Mouse (Mus musculus) MEL (cell line): ENCODE results near the gene Ccnk. TPM values are rescaled to one million over a fixed set of nuclear protein-coding genes. Genes with fewer than 3 reads are reported as not detected.

ENCODE experiments used
- DNase-seq: peaks from one replicate; pipeline ENCODE4 v3.0.0; 2011; ENCODE audit warnings: low read depth, low spot score
- H3K27ac ChIP-seq: 2 replicates; pipeline ENCODE4 v1.5.1; 2012; ENCODE audit warnings: low read depth, mild to moderate bottlenecking, control low read depth, low read length, moderate library complexity; ENCODE audit not compliant: control insufficient read depth
- H3K27me3 ChIP-seq, 2 experiments: fragments of 150-350 bp in 1 of 2; sonication (generic) in 1 of 2; 2 replicates each; pipeline ENCODE4 v1.6.1; 2012; ENCODE audit warnings: low read length in 2 of 2, mild to moderate bottlenecking in 2 of 2, improper control_type of control experiment in 1 of 2, moderate library complexity in 1 of 2; ENCODE audit not compliant: insufficient read depth in 2 of 2, control insufficient read depth in 1 of 2
- H3K36me3 ChIP-seq, 2 experiments: 2 replicates each; pipeline ENCODE4 v1.6.1; 2012 to 2014; ENCODE audit warnings: low read length in 2 of 2, improper control_type of control experiment in 1 of 2, inconsistent platforms in 1 of 2, mild to moderate bottlenecking in 1 of 2; ENCODE audit not compliant: insufficient read depth in 2 of 2, control insufficient read depth in 1 of 2
- H3K4me1 ChIP-seq, 2 experiments: fragments of 150-350 bp in 1 of 2; sonication (generic) in 1 of 2; 2 replicates each; pipeline ENCODE4 v1.6.1; 2012; ENCODE audit warnings: low read length in 2 of 2, improper control_type of control experiment in 1 of 2, mild to moderate bottlenecking in 1 of 2; ENCODE audit not compliant: insufficient read depth in 2 of 2, control insufficient read depth in 1 of 2
- H3K4me3 ChIP-seq, 2 experiments: fragments of 150-350 bp in 1 of 2; sonication (generic) in 1 of 2; 2 replicates each; pipeline ENCODE4 v1.5.1; 2012; ENCODE audit warnings: low read depth in 2 of 2, low read length in 2 of 2, mild to moderate bottlenecking in 2 of 2, moderate library complexity in 2 of 2, control low read depth in 1 of 2, improper control_type of control experiment in 1 of 2; ENCODE audit not compliant: control insufficient read depth in 1 of 2, insufficient read depth in 1 of 2
- H3K79me2 ChIP-seq: 2 replicates; pipeline ENCODE4 v1.6.1; 2012; ENCODE audit warnings: mild to moderate bottlenecking, low read length, moderate library complexity; ENCODE audit not compliant: control insufficient read depth, poor library complexity, insufficient read depth
- H3K9ac ChIP-seq: 2 replicates; pipeline ENCODE4 v1.6.1; 2012; ENCODE audit warnings: low read depth, mild to moderate bottlenecking, control low read depth, low read length, moderate library complexity; ENCODE audit not compliant: control insufficient read depth, poor library complexity, severe bottlenecking
- H3K9me3 ChIP-seq: fragments of 150-350 bp; sonication (generic); replicated peaks from 2 replicates; pipeline ENCODE4 v1.6.1; 2012; ENCODE audit warnings: mild to moderate bottlenecking, low read length, improper control_type of control experiment, moderate library complexity; ENCODE audit not compliant: insufficient read depth
- CHD1 ChIP-seq: IDR thresholded peaks from 2 replicates; pipeline ENCODE4 v1.6.1; 2012; ENCODE audit warnings: low read depth, mild to moderate bottlenecking, inconsistent platforms, low read length, improper control_type of control experiment
- CHD2 ChIP-seq: IDR thresholded peaks from 2 replicates; pipeline ENCODE4 v1.6.1; 2011; ENCODE audit warnings: low read length, improper control_type of control experiment
- CTCF ChIP-seq, 3 experiments: IDR thresholded peaks in 2 of 3; conservative IDR thresholded peaks in 1 of 3; 2 replicates each; pipeline ENCODE4 v1.5.1; 2011 to 2012; ENCODE audit warnings: low read length in 3 of 3, low read depth in 2 of 3, mild to moderate bottlenecking in 2 of 3, improper control_type of control experiment in 1 of 3, inconsistent platforms in 1 of 3, mixed read lengths in 1 of 3, moderate library complexity in 1 of 3; ENCODE audit not compliant: control insufficient read depth in 1 of 3, insufficient read depth in 1 of 3, poor library complexity in 1 of 3, severe bottlenecking in 1 of 3
- ETS1 ChIP-seq: IDR thresholded peaks from 2 replicates; pipeline ENCODE4 v1.6.1; 2012; ENCODE audit warnings: low read depth, mild to moderate bottlenecking, inconsistent platforms, low read length, improper control_type of control experiment, moderate library complexity
- GATA1 ChIP-seq: IDR thresholded peaks from 2 replicates; pipeline ENCODE4 v1.6.1; 2011; ENCODE audit warnings: low read depth, low read length, improper control_type of control experiment
- JUND ChIP-seq: IDR thresholded peaks from 2 replicates; pipeline ENCODE4 v1.6.1; 2011; ENCODE audit warnings: low read depth, mild to moderate bottlenecking, improper control_type of control experiment, low read length
- KAT2A ChIP-seq: conservative IDR thresholded peaks from 2 replicates; pipeline ENCODE4 v1.6.1; 2012; ENCODE audit warnings: low read depth, low read length, improper control_type of control experiment, inconsistent platforms
- MAX ChIP-seq: IDR thresholded peaks from 2 replicates; pipeline ENCODE4 v1.6.1; 2011; ENCODE audit warnings: low read length, improper control_type of control experiment
- MAZ ChIP-seq: IDR thresholded peaks from 2 replicates; pipeline ENCODE4 v1.6.1; 2012; ENCODE audit warnings: low read depth, mild to moderate bottlenecking, inconsistent platforms, low read length, improper control_type of control experiment
- MXI1 ChIP-seq: IDR thresholded peaks from 2 replicates; pipeline ENCODE4 v1.6.1; 2011; ENCODE audit warnings: mild to moderate bottlenecking, low read depth, low read length, improper control_type of control experiment
- MYB ChIP-seq: IDR thresholded peaks from 2 replicates; pipeline ENCODE4 v1.6.1; 2011; ENCODE audit warnings: mild to moderate bottlenecking, low read depth, low read length, improper control_type of control experiment
- POLR2AphosphoS2 ChIP-seq: IDR thresholded peaks from 2 replicates; pipeline ENCODE4 v1.6.1; 2011; ENCODE audit warnings: low read length, improper control_type of control experiment
- POLR2AphosphoS5 ChIP-seq: IDR thresholded peaks from 2 replicates; pipeline ENCODE4 v1.6.1; 2012; ENCODE audit warnings: low read depth, borderline replicate concordance, mild to moderate bottlenecking, inconsistent platforms, low read length, moderate library complexity, mixed read lengths
- RAD21 ChIP-seq: IDR thresholded peaks from 2 replicates; pipeline ENCODE4 v1.6.1; 2011; ENCODE audit warnings: mild to moderate bottlenecking, low read depth, low read length, improper control_type of control experiment
- RCOR1 ChIP-seq: IDR thresholded peaks from 2 replicates; pipeline ENCODE4 v1.6.1; 2012; ENCODE audit warnings: low read depth, mild to moderate bottlenecking, inconsistent platforms, low read length, improper control_type of control experiment
- SIN3A ChIP-seq: IDR thresholded peaks from 2 replicates; pipeline ENCODE4 v1.6.1; 2012; ENCODE audit warnings: low read length, improper control_type of control experiment, inconsistent platforms
- SMC3 ChIP-seq: IDR thresholded peaks from 2 replicates; pipeline ENCODE4 v1.6.1; 2011; ENCODE audit warnings: low read depth, low read length, improper control_type of control experiment
- TAL1 ChIP-seq: IDR thresholded peaks from 2 replicates; pipeline ENCODE4 v1.6.1; 2012; ENCODE audit warnings: mild to moderate bottlenecking, inconsistent platforms, low read length, moderate library complexity, mixed read lengths
- TBP ChIP-seq: IDR thresholded peaks from 2 replicates; pipeline ENCODE4 v1.8.0; 2011; ENCODE audit warnings: low read depth, low read length, improper control_type of control experiment
- ZC3H11A ChIP-seq: IDR thresholded peaks from 2 replicates; pipeline ENCODE4 v1.6.1; 2012; ENCODE audit warnings: low read depth, mild to moderate bottlenecking, inconsistent platforms, low read length, improper control_type of control experiment
- ZMIZ1 ChIP-seq: IDR thresholded peaks from 2 replicates; pipeline ENCODE4 v1.6.1; 2012; ENCODE audit warnings: low read depth, mild to moderate bottlenecking, inconsistent platforms, low read length, improper control_type of control experiment, moderate library complexity
- polyA plus RNA-seq, 2 experiments: library from polyadenylated mRNA; stranded (reverse) in 1 of 2; unstranded in 1 of 2; fragments of >175 nt in 1 of 2; fragments of >200 nt in 1 of 2; gene quantifications; 2 replicates each; pipeline versions ENCODE4 v1.2.1 to v1.2.4; 2012; ENCODE audit warnings: low replicate concordance in 2 of 2, low read depth in 1 of 2; ENCODE audit not compliant: insufficient read length in 2 of 2, insufficient read depth in 1 of 2, missing spikeins in 1 of 2
- total RNA-seq: library from RNA; depleted of rRNA; stranded (reverse); fragments of 300-350 nt; gene quantifications from 2 replicates; pipeline ENCODE4 v1.2.3, GENCODE M21; 2012

Gene Ccnk
- total and polyA plus RNA-seq, 3 experiments: 7.6 to 69.6 (median 62.8) TPM

- H3K4me3 ChIP-seq: no peak overlapping the region
- H3K27me3 ChIP-seq: no peaks in the 10 kb centered on the region
- TF ChIP-seq ZC3H11A: no peak
- no peak for TF ChIP-seq CHD2
- no peak for TF ChIP-seq MXI1
- no peak for TF ChIP-seq KAT2A
- no peak for TF ChIP-seq MAZ
- TF ChIP-seq ETS1: no peak
- TF ChIP-seq MAX: no peak
- no peak for TF ChIP-seq SIN3A
- no peak for TF ChIP-seq CTCF (IDR thresholded peaks at IDR 0.05 in 2 of 3, conservative IDR thresholded peaks at IDR 0.05 in 1 of 3; ENCODE audit: control insufficient read depth in 1 of 3, insufficient read depth in 1 of 3, low read depth in 2 of 3, low read length in 3 of 3, poor library complexity in 1 of 3, severe bottlenecking in 1 of 3)
- no peak for TF ChIP-seq TBP
- TF ChIP-seq MYB: no peak
- TF ChIP-seq POLR2AphosphoS2: no peak
- no peak for TF ChIP-seq JUND
- no peak for TF ChIP-seq RCOR1
- TF ChIP-seq RAD21: no peak
- no peak for TF ChIP-seq ZMIZ1
- TF ChIP-seq TAL1: no peak
- no peak for TF ChIP-seq CHD1
- TF ChIP-seq POLR2AphosphoS5: no peak
- no peaks in the 10 kb centered on the region; a peak in 1 of 4 replicates for H3K36me3 ChIP-seq
- no peak overlapping the region for H3K27ac ChIP-seq
- H3K4me1 ChIP-seq: no peaks in the 10 kb centered on the region
- H3K79me2 ChIP-seq: no peaks in the 10 kb centered on the region
- H3K9me3 ChIP-seq: no peaks in the 10 kb centered on the region
- no peak overlapping the region for H3K9ac ChIP-seq
- no peak for DNase-seq
Measured at GRCm38 (mm10) chr12:108204978-108205377, 25.6 kb downstream of the Ccnk start.

- Histone ChIP-seq H3K4me3 (no peak overlapping the region), H3K9ac (no peak overlapping the region)
Measured at GRCm38 (mm10) chr12:108206641-108207040, 27.3 kb downstream of the Ccnk start.

More at GRCm38 (mm10) chr12:108206641-108207040, 27.3 kb downstream of the Ccnk start:
- H3K9me3 ChIP-seq: no peaks in the 10 kb centered on the region
- peak; percentile 47 for DNase-seq
- H3K27ac ChIP-seq: no peak overlapping the region
- H3K36me3 ChIP-seq: no peaks in the 10 kb centered on the region
- no peaks in the 10 kb centered on the region for H3K27me3 ChIP-seq
- H3K79me2 ChIP-seq: no peaks in the 10 kb centered on the region
- no peaks in the 10 kb centered on the region for H3K4me1 ChIP-seq
- TF ChIP-seq RAD21: peak; percentile 58
- no peak for TF ChIP-seq GATA1
- TF ChIP-seq SMC3: peak; percentile 74
- TF ChIP-seq TAL1: no peak
- peak; percentile 36; the same call in 1 of the 2 replicates for TF ChIP-seq ZC3H11A
- TF ChIP-seq CTCF (IDR thresholded peaks at IDR 0.05 in 2 of 3, conservative IDR thresholded peaks at IDR 0.05 in 1 of 3; ENCODE audit: control insufficient read depth in 1 of 3, insufficient read depth in 1 of 3, low read depth in 2 of 3, low read length in 3 of 3, poor library complexity in 1 of 3, severe bottlenecking in 1 of 3): peak; percentile 69 to 90 (median 77)
